Mouse (Mus musculus) naive thymus-derived CD4-positive, alpha-beta T cell, adult 5 months (primary cell): ENCODE results near the gene Rbm39. TPM values are rescaled to one million over a fixed set of nuclear protein-coding genes. Genes with fewer than 3 reads are reported as not detected.

Experiments used
- polyA plus RNA-seq: library from polyadenylated mRNA; unstranded; fragments of 100-300 nt; shearing (Covaris generic); gene quantifications from one replicate; pipeline ENCODE4 v1.2.1, GENCODE M21; 2017

Gene Rbm39
- polyA plus RNA-seq = 1,761 TPM

GRCm38 (mm10) chr2:156180094-156180821, at the start of gene Rbm39:
Gene Rbm39 (minus strand): TSS chr2:156180238.

DNA sequence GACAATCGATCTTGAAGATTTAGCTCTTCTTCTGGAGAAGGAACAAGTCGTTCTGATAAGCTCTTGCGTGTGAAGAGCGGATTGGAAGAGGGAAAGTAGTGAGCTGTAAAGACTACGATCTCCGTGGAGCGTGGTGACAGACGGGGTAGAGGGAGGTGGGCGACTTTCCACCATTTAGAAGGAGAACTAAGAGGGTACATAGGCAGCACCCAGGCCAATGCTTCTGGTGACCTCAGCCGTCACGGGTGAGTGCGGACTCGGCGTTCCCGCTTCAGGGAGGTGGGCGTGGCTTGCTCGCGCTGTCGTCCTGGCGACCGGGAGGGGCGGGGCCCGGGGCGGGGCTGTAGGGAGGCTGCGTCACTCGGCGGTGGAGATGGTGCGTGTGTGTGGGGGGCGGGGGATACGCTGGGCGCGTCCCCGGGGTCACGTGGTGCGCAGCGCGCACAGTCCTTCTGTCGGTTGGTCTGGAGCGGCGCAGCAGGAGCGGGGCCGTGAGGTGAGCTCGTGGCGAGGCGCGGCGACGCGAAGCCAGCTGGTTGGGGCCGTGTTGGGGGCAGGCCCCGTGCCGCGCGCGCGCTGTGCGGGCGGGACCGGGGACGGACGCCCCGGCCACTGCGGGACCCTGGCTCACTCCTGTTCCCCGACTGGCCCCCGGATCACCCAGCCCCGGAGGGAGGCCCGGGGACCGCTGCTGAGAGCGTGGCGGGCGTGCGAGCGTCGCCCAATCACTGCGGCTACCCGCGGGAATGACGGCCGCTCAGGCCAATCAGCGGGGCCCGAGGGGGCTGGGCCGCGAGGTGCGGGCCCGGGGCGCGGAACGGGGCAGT, 16.5 kb upstream of the Rbm39 start, which contains the start of gene Phf20:
Phf20 (plus strand) TSS at position 165 of the 827 bp plus-strand sequence.

GRCm38 (mm10) chr2:156143953-156144724, 35.9 kb downstream of the Rbm39 start, which contains the start of the genes Romo1 and Nfs1:
Gene Romo1 (plus strand): TSS chr2:156144039.
Gene Nfs1 (minus strand): TSS chr2:156144186.

GRCm38 (mm10) chr2:156126992-156127391, 53.0 kb downstream of the Rbm39 start, which contains the start of gene Gm28036:
Gene Gm28036 (minus strand): TSS chr2:156127092.

GRCm38 (mm10) chr2:156111358-156112079, 68.5 kb downstream of the Rbm39 start, which contains the start of the genes Cpne1 and Rbm12:
Gene Cpne1 (minus strand): TSS chr2:156111965.
Gene Rbm12 (minus strand): TSS chr2:156111978.

Other genes with a start within 250 kb of the Rbm39 start
- gene Uqcc1, start 249.9 kb downstream of the Rbm39 start, polyA plus RNA-seq = 45.5 TPM
- not detected for gene Gm15557, start 239.5 kb downstream of the Rbm39 start, polyA plus RNA-seq
- not detected for gene Gdf5, start 234.9 kb downstream of the Rbm39 start, polyA plus RNA-seq
- 19.3 TPM for gene Cep250, start 223.8 kb downstream of the Rbm39 start, polyA plus RNA-seq
- gene 6430550D23Rik, start 172.3 kb downstream of the Rbm39 start, polyA plus RNA-seq = 2.7 TPM
- 78.5 TPM for gene Ergic3, start 172.2 kb downstream of the Rbm39 start, polyA plus RNA-seq
- not detected for gene Fer1l4, start 127.3 kb downstream of the Rbm39 start, polyA plus RNA-seq
- 3.5 TPM for gene Spag4, start 115.1 kb downstream of the Rbm39 start, polyA plus RNA-seq
- gene Cpne1, start 68.3 kb downstream of the Rbm39 start, polyA plus RNA-seq = 64.8 TPM
- 54.4 TPM for gene Rbm12, start 68.3 kb downstream of the Rbm39 start, polyA plus RNA-seq
- 24.9 TPM for gene Gm28036, start 53.1 kb downstream of the Rbm39 start, polyA plus RNA-seq
- 119 TPM for gene Romo1, start 36.2 kb downstream of the Rbm39 start, polyA plus RNA-seq
- gene Nfs1, start 36.1 kb downstream of the Rbm39 start, polyA plus RNA-seq = 38.9 TPM
- 97.4 TPM for gene Phf20, start 16.2 kb upstream of the Rbm39 start, polyA plus RNA-seq
- gene Cnbd2, start 132.1 kb upstream of the Rbm39 start, polyA plus RNA-seq = 4.4 TPM
- gene Scand1, start 132.5 kb upstream of the Rbm39 start, polyA plus RNA-seq = 97.1 TPM
- gene Epb41l1, start 240.7 kb upstream of the Rbm39 start, polyA plus RNA-seq = 2.1 TPM